ENCODE assay signal across 9 mouse cellular contexts in the genomic region with DNA sequence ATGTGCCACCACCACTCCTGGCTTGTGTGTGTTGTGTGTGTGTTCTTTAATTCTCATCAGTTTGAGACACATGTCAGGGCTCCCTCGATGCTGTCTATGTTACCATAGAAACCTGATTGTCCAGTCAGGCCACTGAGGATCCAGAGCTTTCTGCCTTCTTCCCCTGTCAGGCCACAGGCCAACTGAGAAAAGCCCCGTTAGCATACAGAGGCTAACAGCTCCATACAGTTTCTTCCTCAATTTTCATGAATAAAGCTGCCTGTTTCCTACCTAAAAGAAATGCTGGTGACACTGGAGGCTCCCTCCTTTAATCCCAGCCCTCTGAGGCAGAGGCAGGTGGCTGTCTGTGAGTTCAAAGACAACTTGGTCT. TPM values are rescaled to one million over a fixed set of nuclear protein-coding genes. Genes with fewer than 3 reads are reported as not detected.
DNase-seq lines count a peak whose midpoint lies in the region; ATAC-seq lines count a peak whose summit lies in the region.
"Had no signal": no experiment of that assay in that cellular context is flagged by ENCODE, and none has a peak within 500 bp of the region (broad histone marks: within the 10 kb centered on the region; RNA-seq: fewer than 3 reads in every experiment).

No protein-coding gene starts in this region.

- peak overlapping the region; percentile 63 for H3K4me3 ChIP-seq in heart, embryonic 15.5 days
- H3K4me3 ChIP-seq in hindbrain, embryonic 13.5 days: peak overlapping the region; percentile 64
- peak overlapping the region; percentile 62 for H3K4me3 ChIP-seq in midbrain, embryonic 13.5 days (replicated peaks)

- peaks cover 50% of the 10 kb centered on the region for H3K4me1 ChIP-seq in heart, embryonic 15.5 days (replicated peaks)
- H3K4me1 ChIP-seq in hindbrain, embryonic 13.5 days (replicated peaks): peaks cover 60% of the 10 kb centered on the region
- peaks cover 61% of the 10 kb centered on the region for H3K4me1 ChIP-seq in midbrain, embryonic 13.5 days (replicated peaks)

- peak overlapping the region; percentile 89 for H3K4me2 ChIP-seq in heart, embryonic 15.5 days
- H3K4me2 ChIP-seq in hindbrain, embryonic 13.5 days: peak overlapping the region; percentile 77
- peak overlapping the region; percentile 93 for H3K4me2 ChIP-seq in midbrain, embryonic 13.5 days (replicated peaks)

- no peak for DNase-seq in heart, postnatal 36 days
- DNase-seq in cerebellum, adult 9-11 months: peak; percentile 54
- no peak for DNase-seq in natural killer cell, adult 2 months (ENCODE audit: low spot score in 2 of 2)
- no peak for DNase-seq in layer of hippocampus, adult 9-10 months (ENCODE audit: low spot score)
- DNase-seq in adrenal gland, adult 18-20 months (ENCODE audit: low spot score in 2 of 2): no peak
- DNase-seq: right cerebral cortex, adult 18-20 months had no signal

- 65% methylated on average over 2 of the region's 2 CpGs for WGBS in heart, embryonic 15.5 days
- 46% methylated on average over 2 of the region's 2 CpGs for WGBS in hindbrain, embryonic 13.5 days
- 49% methylated on average over 2 of the region's 2 CpGs for WGBS in midbrain, embryonic 13.5 days

- ATAC-seq in heart, embryonic 15.5 days (replicated peaks; ENCODE audit: insufficient number of reproducible peaks, insufficient read depth, low FRiP score, low read depth): no peak
- no peak for ATAC-seq in hindbrain, embryonic 13.5 days (ENCODE audit: low FRiP score)
- no peak for ATAC-seq in midbrain, embryonic 13.5 days

- no peaks in the 10 kb centered on the region for H3K9me3 ChIP-seq in heart, embryonic 15.5 days (replicated peaks)
- H3K9me3 ChIP-seq in hindbrain, embryonic 13.5 days: no peaks in the 10 kb centered on the region
- no peaks in the 10 kb centered on the region for H3K9me3 ChIP-seq in midbrain, embryonic 13.5 days

- H3K36me3 ChIP-seq in heart, embryonic 15.5 days: peaks cover 22% of the 10 kb centered on the region
- peaks cover 29% of the 10 kb centered on the region for H3K36me3 ChIP-seq in hindbrain, embryonic 13.5 days
- peaks cover 34% of the 10 kb centered on the region for H3K36me3 ChIP-seq in midbrain, embryonic 13.5 days

- H3K27ac ChIP-seq in heart, embryonic 15.5 days: no peak overlapping the region
- peak overlapping the region; percentile 40; the same call in 1 of the 2 replicates for H3K27ac ChIP-seq in hindbrain, embryonic 13.5 days
- H3K27ac ChIP-seq in midbrain, embryonic 13.5 days: peak overlapping the region; percentile 76; the same call in 1 of the 2 replicates

- H3K9ac ChIP-seq in heart, embryonic 15.5 days: peak overlapping the region; percentile 71; the same call in 1 of the 2 replicates
- H3K9ac ChIP-seq in hindbrain, embryonic 13.5 days: peak overlapping the region; percentile 85
- H3K9ac ChIP-seq in midbrain, embryonic 13.5 days (replicated peaks): peak overlapping the region; percentile 87

- no peaks in the 10 kb centered on the region for H3K27me3 ChIP-seq in heart, embryonic 15.5 days
- H3K27me3 ChIP-seq in hindbrain, embryonic 13.5 days: no peaks in the 10 kb centered on the region
- H3K27me3 ChIP-seq in midbrain, embryonic 13.5 days: no peaks in the 10 kb centered on the region

- intact Hi-C loops in heart, postnatal 36 days (cut with DNase I): no loop called here

RNA-seq across cellular contexts. Expression of a gene that starts 1.2 kb away (rescaled TPM):
- 14.1 and 20.2 TPM in 2 replicates for polyA plus RNA-seq in heart, embryonic 15.5 days (2015; fragmentation: Nextera tagmentation; extraction: Ambion mirVana)
- 10 to 100 TPM; 60.0 to 96.2 TPM for total RNA-seq in heart, postnatal 36 days (2021)
- polyA plus RNA-seq in hindbrain, embryonic 13.5 days (2015; fragmentation: Nextera tagmentation; extraction: Ambion mirVana): 71.3 and 76.3 TPM in 2 replicates
- polyA plus RNA-seq in midbrain, embryonic 13.5 days (2015; fragmentation: Nextera tagmentation; extraction: Ambion mirVana): 71.3 and 72.1 TPM in 2 replicates
- total RNA-seq in adrenal gland, adult 18-20 months (2021): 100 to 1,000 TPM; 104 to 105 TPM

RNA-seq across cellular contexts. Expression of a gene that starts 7.2 kb away (rescaled TPM):
- 4.5 and 5.2 TPM in 2 replicates for polyA plus RNA-seq in heart, embryonic 15.5 days (2015; fragmentation: Nextera tagmentation; extraction: Ambion mirVana)
- 1 to 10 TPM in 1 of 2 experiments, under 1 TPM in 1; 0.80 to 1.5 TPM for total RNA-seq in heart, postnatal 36 days (2021)
- polyA plus RNA-seq in hindbrain, embryonic 13.5 days (2015; fragmentation: Nextera tagmentation; extraction: Ambion mirVana): 68.3 and 73.4 TPM in 2 replicates
- polyA plus RNA-seq in midbrain, embryonic 13.5 days (2015; fragmentation: Nextera tagmentation; extraction: Ambion mirVana): 43.6 and 44.0 TPM in 2 replicates
- 1 to 10 TPM; 1.7 to 2.4 TPM for total RNA-seq in adrenal gland, adult 18-20 months (2021)

RNA-seq across cellular contexts. Expression of a gene that starts 7.3 kb away (rescaled TPM):
- 6.7 and 9.6 TPM in 2 replicates for polyA plus RNA-seq in heart, embryonic 15.5 days (2015; fragmentation: Nextera tagmentation; extraction: Ambion mirVana)
- total RNA-seq in heart, postnatal 36 days (2021): under 1 TPM; 0.60 to 0.78 TPM
- 4.9 and 5.7 TPM in 2 replicates for polyA plus RNA-seq in hindbrain, embryonic 13.5 days (2015; fragmentation: Nextera tagmentation; extraction: Ambion mirVana)
- 6.3 and 7.1 TPM in 2 replicates for polyA plus RNA-seq in midbrain, embryonic 13.5 days (2015; fragmentation: Nextera tagmentation; extraction: Ambion mirVana)
- total RNA-seq in adrenal gland, adult 18-20 months (2021): 1 to 10 TPM; 1.1 to 1.4 TPM

RNA-seq across cellular contexts. Expression of a gene that starts 10.7 kb away (rescaled TPM):
- polyA plus RNA-seq in heart, embryonic 15.5 days (2015; fragmentation: Nextera tagmentation; extraction: Ambion mirVana): 703 and 884 TPM in 2 replicates
- total RNA-seq in heart, postnatal 36 days (2021): 100 to 1,000 TPM; 885 to 891 TPM
- polyA plus RNA-seq in hindbrain, embryonic 13.5 days (2015; fragmentation: Nextera tagmentation; extraction: Ambion mirVana): 771 and 809 TPM in 2 replicates
- polyA plus RNA-seq in midbrain, embryonic 13.5 days (2015; fragmentation: Nextera tagmentation; extraction: Ambion mirVana): 787 and 794 TPM in 2 replicates
- total RNA-seq in adrenal gland, adult 18-20 months (2021): 1,000 to 10,000 TPM in 1 of 2 experiments, 100 to 1,000 TPM in 1; 949 to 1,096 TPM

RNA-seq across cellular contexts. Expression of a gene that starts 18.5 kb away (rescaled TPM):
- 56.3 and 57.5 TPM in 2 replicates for polyA plus RNA-seq in heart, embryonic 15.5 days (2015; fragmentation: Nextera tagmentation; extraction: Ambion mirVana)
- 100 to 1,000 TPM; 552 to 604 TPM for total RNA-seq in heart, postnatal 36 days (2021)
- 18.7 TPM in 2 replicates for polyA plus RNA-seq in hindbrain, embryonic 13.5 days (2015; fragmentation: Nextera tagmentation; extraction: Ambion mirVana)
- polyA plus RNA-seq in midbrain, embryonic 13.5 days (2015; fragmentation: Nextera tagmentation; extraction: Ambion mirVana): 16.2 and 19.2 TPM in 2 replicates
- 1,000 to 10,000 TPM in 1 of 2 experiments, 100 to 1,000 TPM in 1; 739 to 1,290 TPM for total RNA-seq in adrenal gland, adult 18-20 months (2021)
